Mouse (Mus musculus) stomach, postnatal 0 days (tissue): Measurements from ENCODE around the gene Scarf2.

Experiments
- CTCF ChIP-seq: IDR thresholded peaks from 2 replicates; pipeline ENCODE4 v1.5.1; 2016; ENCODE audit warnings: antibody characterized with exemption, low read depth, mild to moderate bottlenecking, moderate library complexity
- EP300 ChIP-seq: optimal IDR thresholded peaks from 2 replicates; pipeline ENCODE3; 2016; ENCODE audit warnings: antibody characterized with exemption

DNA sequence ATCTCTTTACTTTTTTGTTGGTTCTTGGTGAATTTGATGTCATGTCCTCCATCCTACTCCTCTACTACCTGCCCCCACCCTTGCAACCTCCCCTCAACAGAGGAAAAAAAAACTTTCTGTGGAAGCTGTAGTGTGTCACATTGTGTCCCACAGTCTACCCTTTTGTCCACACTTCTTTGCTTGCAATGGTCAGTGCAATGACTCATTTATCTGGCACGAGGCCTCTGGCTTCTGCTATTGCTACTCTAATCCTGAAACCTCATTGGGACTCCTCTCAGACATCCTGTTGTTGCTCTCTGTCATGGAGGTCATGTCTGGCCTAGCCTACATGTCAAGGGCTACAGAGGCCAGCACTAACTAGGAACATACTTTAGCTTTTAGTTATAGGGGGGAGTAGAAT lies 43.4 kb upstream of the Scarf2 start:
- no peak for TF ChIP-seq CTCF
- no peak for TF ChIP-seq EP300
